Mouse (Mus musculus): ENCODE measurements around the gene Fyco1.

DNA sequence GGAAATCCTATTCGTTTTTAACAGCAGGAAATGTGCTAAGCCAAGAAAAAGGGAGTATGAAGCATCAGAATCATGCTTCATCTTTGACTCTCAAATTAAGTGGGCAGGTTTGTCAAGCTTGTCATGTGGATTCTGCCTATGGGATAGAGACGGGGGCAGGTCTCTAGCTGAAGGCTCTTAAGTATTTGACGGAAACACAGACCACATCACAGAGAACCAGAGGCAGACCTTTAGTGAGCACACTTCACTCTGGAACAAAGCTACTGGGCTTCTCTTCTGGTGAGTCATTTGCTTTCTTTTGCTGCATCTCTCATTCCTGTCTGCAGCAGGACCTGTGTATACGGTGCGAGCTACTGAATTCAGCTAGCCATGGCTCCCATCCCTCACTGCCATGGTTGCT is 45.4 kb downstream of the Fyco1 start, which contains the start of gene Cxcr6:
- no peak for TF ChIP-seq CTCF (IDR thresholded peaks at IDR 0.05)
- TF ChIP-seq EP300 (IDR thresholded peaks at IDR 0.05; ENCODE audit: insufficient read depth, low read depth, low read length), result no peak
- TF ChIP-seq POLR2A (IDR thresholded peaks at IDR 0.05; ENCODE audit: insufficient read depth, low read depth, low read length), result no peak

All from heart, adult 2 months (tissue).